Mouse (Mus musculus) bone marrow macrophage, adult 2 months (primary cell): Measurements from ENCODE around the gene Exoc6b.

Source experiments
- CTCF ChIP-seq: IDR thresholded peaks from 2 replicates; pipeline ENCODE4 v1.5.1; 2012; ENCODE audit warnings: low read depth, mild to moderate bottlenecking, low read length, moderate library complexity
- POLR2A ChIP-seq: IDR thresholded peaks from 2 replicates; pipeline ENCODE4 v1.6.1; 2012; ENCODE audit warnings: mild to moderate bottlenecking, low read depth, low read length, borderline replicate concordance

DNA sequence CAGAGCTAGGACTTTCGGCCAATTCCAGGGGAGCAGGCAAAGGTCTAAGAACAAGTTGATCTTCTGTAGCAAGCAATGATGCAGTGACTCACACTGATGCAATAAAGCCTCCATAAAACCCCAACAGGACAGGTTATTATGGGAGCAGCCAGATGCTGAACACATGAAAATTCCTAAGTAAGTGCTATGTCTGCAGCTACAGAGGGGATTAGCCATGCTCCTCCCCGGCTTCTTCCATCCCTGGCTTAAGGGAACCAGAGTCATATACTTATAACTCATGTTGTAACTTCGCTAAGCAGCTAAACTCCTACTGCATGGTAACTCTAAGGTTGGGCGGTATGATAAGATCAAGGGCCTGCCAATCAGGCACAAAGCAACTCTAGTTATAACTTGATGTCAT lies 18.1 kb upstream of the Exoc6b start:
- TF ChIP-seq CTCF (no peak), POLR2A (no peak)
